Mouse (Mus musculus) layer of hippocampus, adult 2 months (tissue): ENCODE results near the gene Mcoln3. TPM values are rescaled to one million over a fixed set of nuclear protein-coding genes. Genes with fewer than 3 reads are reported as not detected.

Experiments used
- DNase-seq, 2 experiments: peaks; one replicate each; pipeline ENCODE4 v3.0.0; 2022; ENCODE audit warnings: low spot score in 2 of 2
- H3K27ac ChIP-seq: fragments of 200-600 bp; 2 replicates; pipeline ENCODE4 v1.8.1; 2022
- H3K4me3 ChIP-seq: fragments of 200-600 bp; 2 replicates; pipeline ENCODE4 v1.8.1; 2022; ENCODE audit warnings: mild to moderate bottlenecking
- CTCF ChIP-seq: fragments of 200-600 bp; conservative IDR thresholded peaks from 2 replicates; pipeline ENCODE4 v1.8.1; 2022; ENCODE audit warnings: antibody characterized with exemption, mild to moderate bottlenecking, moderate library complexity
- total RNA-seq, 2 experiments: library from RNA; stranded (reverse); gene quantifications; 2 replicates each; pipeline ENCODE4 v1.2.3; 2021

The Mcoln3 gene
- total RNA-seq, 2 experiments from 2014 or later: not detected

GRCm38 (mm10) chr3:146145501-146145900 lies 28.3 kb downstream of the Mcoln3 start:
- no peak overlapping the region for H3K27ac ChIP-seq
- TF ChIP-seq CTCF: no peak
- DNase-seq: no peak
- H3K4me3 ChIP-seq: no peak overlapping the region

- Histone ChIP-seq H3K27ac (no peak overlapping the region), H3K4me3 (no peak overlapping the region)
- no peak for TF ChIP-seq CTCF
- no peak for DNase-seq
These were observed 28.9 kb downstream of the Mcoln3 start for GRCm38 (mm10) chr3:146146131-146146530.

- no peak for TF ChIP-seq CTCF
- DNase-seq: no peak
- Histone ChIP-seq H3K4me3 (peak within 1 kb of the TSS; percentile 39; the same call in 1 of the 2 replicates), H3K27ac (no peak within 1 kb of the TSS)
These were observed 32.2 kb downstream of the Mcoln3 start, which contains the start of gene Mcoln2 for GRCm38 (mm10) chr3:146149156-146150057. Mcoln2 (plus strand) TSS chr3:146149833.

- Histone ChIP-seq H3K27ac (no peak overlapping the region), H3K4me3 (peak overlapping the region; percentile 39; the same call in 1 of the 2 replicates)
- DNase-seq: no peak
- no peak for TF ChIP-seq CTCF
These were observed 32.8 kb downstream of the Mcoln3 start for GRCm38 (mm10) chr3:146150058-146150400.

- TF ChIP-seq CTCF: no peak
- no peak overlapping the region for H3K4me3 ChIP-seq
- no peak overlapping the region for H3K27ac ChIP-seq
- no peak for DNase-seq
These were observed 33.3 kb downstream of the Mcoln3 start for GRCm38 (mm10) chr3:146150560-146150959.

GRCm38 (mm10) chr3:146151328-146151727 lies 34.1 kb downstream of the Mcoln3 start:
- H3K27ac ChIP-seq: no peak overlapping the region
- no peak overlapping the region for H3K4me3 ChIP-seq
- no peak for TF ChIP-seq CTCF
- no peak for DNase-seq

- H3K4me3 ChIP-seq: no peak overlapping the region
- H3K27ac ChIP-seq: no peak overlapping the region
- TF ChIP-seq CTCF: no peak
- DNase-seq: no peak
These were observed 34.5 kb downstream of the Mcoln3 start for GRCm38 (mm10) chr3:146151755-146152154.

GRCm38 (mm10) chr3:146152348-146152747 lies 35.1 kb downstream of the Mcoln3 start:
- DNase-seq: no peak
- peak; percentile 23 for TF ChIP-seq CTCF
- no peak overlapping the region for H3K27ac ChIP-seq
- no peak overlapping the region for H3K4me3 ChIP-seq

- TF ChIP-seq CTCF: no peak
- Histone ChIP-seq H3K27ac (no peak overlapping the region), H3K4me3 (no peak overlapping the region)
- no peak for DNase-seq
These were observed 35.7 kb downstream of the Mcoln3 start for GRCm38 (mm10) chr3:146152913-146153312.

GRCm38 (mm10) chr3:146153862-146154611 lies 36.8 kb downstream of the Mcoln3 start:
- no peak overlapping the region for H3K27ac ChIP-seq
- H3K4me3 ChIP-seq: no peak overlapping the region
- no peak for TF ChIP-seq CTCF
- no peak for DNase-seq

- no peak for DNase-seq
- Histone ChIP-seq H3K27ac (no peak overlapping the region), H3K4me3 (no peak overlapping the region)
- no peak for TF ChIP-seq CTCF
These were observed 38.7 kb downstream of the Mcoln3 start for GRCm38 (mm10) chr3:146155628-146156576.

- TF ChIP-seq CTCF: no peak
These were observed 39.6 kb downstream of the Mcoln3 start for GRCm38 (mm10) chr3:146156811-146157210.

More at GRCm38 (mm10) chr3:146156811-146157210, 39.6 kb downstream of the Mcoln3 start:
- H3K4me3 ChIP-seq: no peak overlapping the region
- H3K27ac ChIP-seq: no peak overlapping the region
- DNase-seq: no peak
